Mouse (Mus musculus) lung, embryonic 15.5 days (tissue): ENCODE measurements around the gene Pign. TPM values are rescaled to one million over a fixed set of nuclear protein-coding genes. Genes with fewer than 3 reads are reported as not detected.

Experiments used
- ATAC-seq: fragments of 200-750 bp; cut with Nextera tagmentation; 2 replicates; pipeline ENCODE4 v1.8.0; 2017; ENCODE audit warnings: moderate number of reproducible peaks, borderline replicate concordance; ENCODE audit not compliant: low FRiP score, low TSS enrichment; ENCODE audit errors: extremely low read depth
- H3K27ac ChIP-seq: fragments of 300-500 bp; sonication (generic); 2 replicates; pipeline ENCODE4 v1.5.1; 2015; ENCODE audit warnings: moderate library complexity, mild to moderate bottlenecking, inconsistent platforms
- H3K27me3 ChIP-seq: fragments of 300-500 bp; sonication (generic); 2 replicates; pipeline ENCODE4 v1.6.1; 2015; ENCODE audit warnings: inconsistent platforms
- H3K36me3 ChIP-seq: fragments of 300-500 bp; sonication (generic); 2 replicates; pipeline ENCODE4 v1.6.1; 2015; ENCODE audit warnings: inconsistent platforms
- H3K4me1 ChIP-seq: fragments of 300-500 bp; sonication (generic); 2 replicates; pipeline ENCODE4 v1.6.1; 2015; ENCODE audit warnings: inconsistent platforms
- H3K4me2 ChIP-seq: fragments of 300-500 bp; sonication (generic); 2 replicates; pipeline ENCODE4 v1.6.1; 2015; ENCODE audit warnings: inconsistent platforms, mild to moderate bottlenecking, moderate library complexity
- H3K4me3 ChIP-seq: fragments of 300-500 bp; sonication (generic); 2 replicates; pipeline ENCODE4 v1.5.1; 2015; ENCODE audit warnings: mild to moderate bottlenecking, inconsistent platforms
- H3K9ac ChIP-seq: fragments of 300-500 bp; sonication (generic); 2 replicates; pipeline ENCODE4 v1.6.1; 2015; ENCODE audit warnings: inconsistent platforms
- H3K9me3 ChIP-seq: fragments of 300-500 bp; sonication (generic); 2 replicates; pipeline ENCODE4 v1.6.1; 2016; ENCODE audit warnings: inconsistent platforms
- WGBS: fragments of 180-500 bp; shearing (Covaris S2); methylation state at CpG from one replicate; pipeline ENCODE4 v1.1.7; 2015; 5-methylcytosine and 5-hydroxymethylcytosine counted together
- polyA plus RNA-seq: library from polyadenylated mRNA; unstranded; fragments of >200 nt; fragmentation: Nextera tagmentation; extraction: Ambion mirVana; gene quantifications from 2 replicates; pipeline ENCODE4 v1.2.1, GENCODE M21; 2015

Gene Pign
- polyA plus RNA-seq, 1 experiment from 2014 or later = 14.7 TPM

DNA sequence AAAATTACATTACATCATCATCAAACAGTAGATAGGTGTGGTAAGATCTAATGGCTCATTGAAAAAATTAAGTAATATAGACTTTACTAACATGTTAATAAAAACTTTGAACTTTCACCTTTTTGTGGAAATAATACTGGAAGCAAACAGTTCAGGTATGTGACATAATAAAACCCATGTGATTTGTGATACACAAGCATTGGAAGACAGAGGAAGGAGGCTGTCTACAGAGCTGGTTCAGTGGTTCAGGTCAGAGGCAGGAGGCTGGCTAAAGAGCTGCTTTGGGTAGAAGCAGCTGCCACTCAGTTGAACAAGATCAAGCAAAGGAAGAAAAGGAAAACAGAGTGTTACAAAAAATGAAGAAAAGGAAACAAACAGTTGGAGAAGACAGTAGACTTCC is 107.4 kb downstream of the Pign start:
- Histone ChIP-seq H3K9me3 (no peaks in the 10 kb centered on the region), H3K36me3 (no peaks in the 10 kb centered on the region), H3K9ac (no peak overlapping the region), H3K4me2 (no peak overlapping the region), H3K4me1 (no peaks in the 10 kb centered on the region), H3K27me3 (no peaks in the 10 kb centered on the region), H3K27ac (no peak overlapping the region), H3K4me3 (no peak overlapping the region)
- no peak for ATAC-seq

DNA sequence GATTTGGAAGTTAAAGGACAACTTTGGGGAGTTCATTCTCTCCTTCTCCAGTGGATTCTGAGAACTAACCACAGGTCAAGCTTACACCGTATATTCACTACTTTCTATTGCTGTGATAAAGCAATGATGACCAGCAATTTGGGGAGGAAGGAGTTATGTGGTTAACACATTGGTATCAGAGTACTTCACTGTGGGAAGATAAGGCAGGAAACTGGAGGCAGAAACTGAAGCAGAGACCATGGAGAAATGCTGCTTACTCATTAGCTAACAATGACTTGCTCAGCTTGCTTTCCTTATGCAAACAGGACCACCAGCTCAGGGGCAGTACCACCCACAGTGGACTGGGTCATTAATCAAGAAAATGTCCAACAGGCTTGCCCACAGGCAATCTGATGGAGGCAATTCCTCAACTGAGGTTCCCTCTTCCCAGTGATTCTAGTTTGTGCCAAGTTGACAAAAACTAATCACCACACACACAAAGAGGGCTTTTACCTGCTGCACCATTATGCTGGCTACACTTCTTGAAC is 108.2 kb downstream of the Pign start:
- Histone ChIP-seq H3K9ac (no peak overlapping the region), H3K4me1 (no peaks in the 10 kb centered on the region), H3K4me2 (no peak overlapping the region), H3K9me3 (no peaks in the 10 kb centered on the region), H3K4me3 (no peak overlapping the region), H3K36me3 (no peaks in the 10 kb centered on the region), H3K27me3 (no peaks in the 10 kb centered on the region), H3K27ac (no peak overlapping the region)
- ATAC-seq = no peak
- WGBS = 50% methylated on average over 1 of the region's 1 CpGs

DNA sequence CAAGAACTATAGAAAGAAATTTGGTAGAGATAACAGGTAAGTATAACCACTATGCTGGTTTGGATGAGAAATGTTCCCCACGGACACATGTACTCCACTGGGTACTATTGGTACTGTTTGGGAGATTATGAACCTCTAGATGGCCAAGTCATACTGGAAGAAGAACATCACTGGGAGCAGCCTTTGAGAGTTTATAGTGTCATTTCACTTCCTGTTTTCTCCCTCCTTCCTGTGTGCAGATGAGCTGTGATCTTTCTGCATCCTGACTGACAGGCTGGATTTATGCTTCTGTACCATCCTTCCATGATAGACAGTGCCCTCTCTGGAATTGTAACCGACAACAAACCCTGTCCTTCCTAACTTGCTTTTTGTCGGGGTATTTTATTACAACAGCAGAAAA is 110.3 kb downstream of the Pign start:
- no peaks in the 10 kb centered on the region for H3K36me3 ChIP-seq
- no peak overlapping the region for H3K4me3 ChIP-seq
- no peak overlapping the region for H3K4me2 ChIP-seq
- no peak overlapping the region for H3K27ac ChIP-seq
- ATAC-seq = no peak
- H3K4me1 ChIP-seq = no peaks in the 10 kb centered on the region
- WGBS = 89% methylated on average over 3 of the region's 3 CpGs
- H3K9ac ChIP-seq = no peak overlapping the region
- H3K27me3 ChIP-seq = no peaks in the 10 kb centered on the region
- H3K9me3 ChIP-seq = no peaks in the 10 kb centered on the region

DNA sequence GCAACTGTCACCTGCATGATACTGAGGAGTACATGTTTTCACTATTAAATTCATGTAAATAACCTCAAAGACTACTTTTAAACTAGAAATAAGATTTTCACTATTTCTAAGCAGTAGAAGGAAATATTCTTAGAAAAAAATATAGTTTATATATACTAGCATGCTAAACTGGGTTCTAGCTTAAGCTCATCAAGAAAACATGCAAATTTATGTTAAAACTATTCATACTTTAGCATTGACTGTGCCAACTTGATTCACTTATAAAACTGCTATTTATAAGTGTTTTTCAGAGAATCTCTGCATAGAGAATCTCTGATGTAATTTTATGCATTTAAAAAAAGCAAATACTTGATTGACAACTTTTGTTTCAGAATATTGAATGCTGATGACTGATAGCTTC is 113.3 kb downstream of the Pign start:
- Histone ChIP-seq H3K9ac (no peak overlapping the region), H3K9me3 (no peaks in the 10 kb centered on the region), H3K27me3 (no peaks in the 10 kb centered on the region), H3K36me3 (0 out of 2 replicates have a peak, but pooled peaks cover 7% of the 10 kb centered on the region), H3K4me3 (no peak overlapping the region), H3K4me1 (no peaks in the 10 kb centered on the region), H3K4me2 (no peak overlapping the region), H3K27ac (no peak overlapping the region)
- ATAC-seq = no peak

DNA sequence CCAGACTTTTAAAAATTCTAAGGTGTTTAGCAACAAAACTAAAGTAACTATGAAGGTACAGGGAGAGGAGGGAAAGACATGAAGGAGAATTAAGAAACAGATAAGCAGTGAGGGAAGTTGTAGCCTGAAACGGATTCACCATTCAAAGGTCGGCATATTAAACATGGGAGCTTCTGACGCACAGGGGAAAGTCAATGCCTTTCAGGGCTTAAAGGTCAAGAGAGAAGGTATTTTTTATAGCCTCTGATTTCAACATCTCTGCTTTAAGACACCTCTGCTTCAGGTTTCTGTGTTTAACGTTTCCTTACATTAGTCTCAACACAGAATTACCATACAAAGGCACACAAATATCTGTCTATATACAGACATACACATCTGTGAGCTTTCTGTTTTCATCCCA is 113.8 kb downstream of the Pign start:
- Histone ChIP-seq H3K27ac (no peak overlapping the region), H3K4me3 (no peak overlapping the region), H3K4me1 (no peaks in the 10 kb centered on the region), H3K27me3 (no peaks in the 10 kb centered on the region), H3K36me3 (0 out of 2 replicates have a peak, but pooled peaks cover 7% of the 10 kb centered on the region), H3K4me2 (no peak overlapping the region), H3K9me3 (no peaks in the 10 kb centered on the region), H3K9ac (no peak overlapping the region)
- no peak for ATAC-seq
- WGBS = 79% methylated on average over 4 of the region's 4 CpGs

DNA sequence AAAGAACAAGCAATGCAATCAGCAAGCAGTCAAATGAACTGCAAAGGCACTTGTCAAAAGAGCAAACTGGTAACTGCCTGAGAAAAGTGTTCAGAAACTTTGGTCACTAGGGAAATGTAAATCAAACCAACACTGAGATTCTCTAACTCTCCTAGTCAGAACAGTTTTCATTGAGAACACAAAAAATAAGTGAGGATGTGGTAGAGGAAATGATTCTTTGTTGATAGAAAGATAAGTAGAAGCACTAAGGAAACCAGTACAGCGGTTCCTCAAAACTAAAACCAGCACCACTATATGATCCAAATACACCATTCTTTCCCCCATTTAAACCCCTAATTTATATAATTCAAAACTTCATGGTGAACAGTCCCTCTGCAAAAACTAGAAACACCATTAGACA is 120.4 kb downstream of the Pign start:
- no peaks in the 10 kb centered on the region for H3K9me3 ChIP-seq
- H3K4me3 ChIP-seq = no peak overlapping the region
- H3K27ac ChIP-seq = no peak overlapping the region
- no peaks in the 10 kb centered on the region for H3K4me1 ChIP-seq
- no peak overlapping the region for H3K4me2 ChIP-seq
- ATAC-seq = no peak
- no peaks in the 10 kb centered on the region for H3K27me3 ChIP-seq
- 88% methylated on average over 1 of the region's 1 CpGs for WGBS
- H3K9ac ChIP-seq = no peak overlapping the region
- H3K36me3 ChIP-seq = peaks cover 24% of the 10 kb centered on the region

DNA sequence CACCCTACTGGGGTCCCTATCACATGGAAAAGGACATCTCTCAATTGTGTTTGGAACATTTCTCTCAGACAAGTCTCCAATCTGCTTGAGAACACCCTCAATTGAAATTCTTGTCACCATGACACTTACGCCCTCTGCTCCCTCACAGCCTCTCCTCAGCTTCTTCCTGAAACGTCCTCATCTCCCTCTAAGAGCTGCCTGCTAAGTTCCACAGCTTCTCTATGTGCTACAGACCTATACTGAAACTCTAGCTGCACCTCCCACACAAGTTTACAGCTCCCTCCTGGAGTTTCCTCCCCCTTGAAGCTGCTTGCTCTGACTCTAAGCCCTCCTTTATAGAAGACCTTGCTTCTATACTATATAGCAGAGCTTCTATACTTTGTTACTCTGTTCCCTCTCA is 139.7 kb downstream of the Pign start:
- Histone ChIP-seq H3K27ac (no peak overlapping the region), H3K9me3 (no peaks in the 10 kb centered on the region), H3K27me3 (no peaks in the 10 kb centered on the region), H3K4me2 (no peak overlapping the region), H3K9ac (no peak overlapping the region), H3K4me3 (no peak overlapping the region), H3K4me1 (no peaks in the 10 kb centered on the region), H3K36me3 (no peaks in the 10 kb centered on the region)
- 66% methylated on average over 2 of the region's 2 CpGs for WGBS
- no peak for ATAC-seq

DNA sequence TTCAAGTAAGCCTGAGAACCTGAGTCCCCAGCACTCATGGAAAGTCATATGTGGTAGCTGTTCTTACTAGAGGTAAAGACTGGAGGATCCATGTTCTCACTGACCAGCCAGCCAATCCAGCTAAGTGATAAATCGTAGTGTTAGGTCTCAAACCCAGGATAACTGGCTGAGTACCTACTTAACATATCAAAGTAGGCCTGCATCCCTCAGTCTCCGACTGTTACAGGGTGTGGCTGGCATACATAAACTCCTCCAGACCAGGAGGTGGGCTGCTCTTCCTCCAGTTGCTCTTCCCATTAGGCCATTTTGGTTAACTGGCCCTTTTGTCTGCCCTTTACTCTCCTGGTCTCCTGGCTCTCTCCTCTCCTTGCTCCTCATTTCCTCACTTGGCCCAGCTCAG is 141.2 kb downstream of the Pign start:
- no peak overlapping the region for H3K27ac ChIP-seq
- no peaks in the 10 kb centered on the region for H3K27me3 ChIP-seq
- H3K4me1 ChIP-seq = no peaks in the 10 kb centered on the region
- ATAC-seq = no peak
- no peaks in the 10 kb centered on the region for H3K9me3 ChIP-seq
- no peak overlapping the region for H3K4me2 ChIP-seq
- H3K36me3 ChIP-seq = no peaks in the 10 kb centered on the region
- no peak overlapping the region for H3K4me3 ChIP-seq
- no peak overlapping the region for H3K9ac ChIP-seq
- WGBS = 72% methylated on average over 2 of the region's 2 CpGs

DNA sequence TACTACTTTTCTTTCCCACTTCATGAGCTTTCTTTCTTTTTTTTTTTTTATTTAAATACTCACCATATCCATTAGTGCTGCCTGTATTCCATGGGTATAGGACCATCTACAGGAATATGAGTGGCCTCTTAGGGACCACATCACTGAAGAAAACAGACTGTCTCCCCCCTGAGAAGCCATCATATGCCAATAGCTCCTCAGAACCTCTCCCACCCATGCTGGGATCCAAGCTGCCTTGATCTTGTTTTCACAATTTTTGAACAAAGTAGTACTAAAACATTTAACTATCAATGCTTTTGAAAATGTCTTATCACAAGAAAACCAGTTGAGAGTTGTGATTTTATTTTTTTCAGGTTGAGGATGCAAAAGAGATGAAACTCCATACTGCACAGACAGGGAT is 145.4 kb downstream of the Pign start:
- Histone ChIP-seq H3K27me3 (no peaks in the 10 kb centered on the region), H3K9me3 (no peaks in the 10 kb centered on the region), H3K27ac (no peak overlapping the region), H3K4me1 (no peaks in the 10 kb centered on the region), H3K4me2 (no peak overlapping the region), H3K9ac (no peak overlapping the region), H3K4me3 (no peak overlapping the region), H3K36me3 (no peaks in the 10 kb centered on the region)
- ATAC-seq = no peak

DNA sequence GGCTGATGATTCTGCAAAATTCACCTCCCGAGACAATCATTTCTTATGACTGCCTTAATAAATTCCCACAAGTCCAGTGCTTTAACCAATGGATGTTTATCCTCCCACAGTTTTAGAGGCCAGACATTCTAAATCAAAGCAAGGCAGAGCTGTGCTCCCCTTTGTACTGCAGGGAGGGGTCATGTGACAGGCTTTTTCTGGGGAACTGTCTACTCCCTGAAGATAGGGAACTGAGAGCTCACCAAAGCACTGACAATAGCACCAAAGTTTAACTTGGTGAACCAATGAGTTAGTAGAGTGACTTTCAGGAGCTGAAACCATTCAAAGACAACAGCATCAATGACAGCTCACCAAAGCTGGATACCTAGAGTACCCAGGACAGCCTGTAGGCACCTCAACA is 156.4 kb downstream of the Pign start:
- no peak overlapping the region for H3K9ac ChIP-seq
- H3K4me2 ChIP-seq = no peak overlapping the region
- no peak overlapping the region for H3K27ac ChIP-seq
- 88% methylated on average over 1 of the region's 1 CpGs for WGBS
- no peaks in the 10 kb centered on the region for H3K4me1 ChIP-seq
- H3K9me3 ChIP-seq = no peaks in the 10 kb centered on the region
- H3K27me3 ChIP-seq = no peaks in the 10 kb centered on the region
- no peak overlapping the region for H3K4me3 ChIP-seq
- H3K36me3 ChIP-seq = no peaks in the 10 kb centered on the region
- ATAC-seq = no peak

DNA sequence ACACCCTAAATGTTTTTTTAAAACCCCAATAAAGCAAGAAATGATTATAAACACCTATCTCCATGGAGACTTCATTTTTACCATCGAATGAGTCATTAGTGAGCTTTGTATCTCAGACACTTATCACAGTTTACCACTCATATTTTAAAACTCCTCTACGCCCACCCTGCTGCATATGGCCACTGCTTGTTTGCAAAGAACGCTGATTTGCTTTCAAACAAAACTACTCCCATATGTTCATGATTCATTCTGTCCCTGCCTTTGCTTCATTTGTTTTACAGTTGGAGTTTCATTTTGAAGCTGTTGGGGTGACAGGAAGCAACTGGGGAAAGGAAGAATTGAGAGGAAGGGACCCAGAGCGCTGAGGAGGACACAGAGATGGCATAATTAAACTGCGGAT is 170.9 kb downstream of the Pign start:
- H3K36me3 ChIP-seq = no peaks in the 10 kb centered on the region
- H3K27me3 ChIP-seq = no peaks in the 10 kb centered on the region
- H3K4me1 ChIP-seq = no peaks in the 10 kb centered on the region
- H3K4me2 ChIP-seq = no peak overlapping the region
- H3K9me3 ChIP-seq = no peaks in the 10 kb centered on the region
- WGBS = 49% methylated on average over 5 of the region's 5 CpGs
- H3K4me3 ChIP-seq = no peak overlapping the region
- H3K9ac ChIP-seq = no peak overlapping the region
- ATAC-seq = no peak
- no peak overlapping the region for H3K27ac ChIP-seq

DNA sequence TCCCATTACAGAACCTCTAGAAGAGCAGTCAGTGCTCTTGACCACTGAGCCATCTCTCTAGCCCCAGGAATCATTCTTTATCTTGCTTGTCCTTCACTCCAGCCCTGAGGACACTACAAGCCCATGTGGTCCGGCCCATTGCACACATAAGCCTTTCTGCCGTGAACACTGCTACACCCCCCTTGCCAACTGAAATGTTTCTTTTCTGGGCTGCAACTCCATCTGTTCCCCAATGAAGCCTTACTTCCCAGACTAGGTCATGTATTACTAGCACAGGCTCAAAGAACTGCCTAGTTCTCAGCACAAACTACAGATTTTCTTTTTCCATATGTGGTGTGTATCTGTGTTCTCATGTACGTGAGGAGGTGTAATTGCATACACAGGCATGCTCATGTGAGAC is 174.0 kb downstream of the Pign start:
- H3K36me3 ChIP-seq = no peaks in the 10 kb centered on the region
- no peak overlapping the region for H3K4me3 ChIP-seq
- ATAC-seq = no peak
- H3K9me3 ChIP-seq = no peaks in the 10 kb centered on the region
- no peak overlapping the region for H3K27ac ChIP-seq
- WGBS = 78% methylated on average over 3 of the region's 3 CpGs
- H3K4me1 ChIP-seq = no peaks in the 10 kb centered on the region
- no peak overlapping the region for H3K9ac ChIP-seq
- H3K4me2 ChIP-seq = no peak overlapping the region
- H3K27me3 ChIP-seq = no peaks in the 10 kb centered on the region

DNA sequence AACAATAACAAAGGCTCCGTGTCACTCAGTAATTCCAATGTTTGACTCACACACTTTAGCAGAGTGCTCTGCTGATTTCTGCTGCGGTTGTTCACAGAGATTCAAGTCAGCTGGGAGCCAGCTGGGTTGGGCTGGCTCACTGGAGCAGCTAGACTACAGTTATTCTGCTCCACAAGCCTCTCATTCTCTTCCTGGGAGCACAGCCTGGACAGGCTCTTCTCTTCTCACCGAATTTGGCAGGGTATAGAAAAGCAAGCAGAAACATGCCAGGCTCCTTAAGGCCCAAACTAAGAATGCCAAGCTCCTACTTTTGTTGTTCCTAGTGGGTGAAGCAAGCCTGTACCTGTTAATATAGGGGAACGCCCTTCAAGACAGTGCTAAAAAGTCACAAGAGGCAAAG is 176.4 kb downstream of the Pign start:
- no peak overlapping the region for H3K4me3 ChIP-seq
- H3K9ac ChIP-seq = no peak overlapping the region
- H3K9me3 ChIP-seq = no peaks in the 10 kb centered on the region
- H3K4me1 ChIP-seq = no peaks in the 10 kb centered on the region
- H3K27me3 ChIP-seq = no peaks in the 10 kb centered on the region
- H3K27ac ChIP-seq = no peak overlapping the region
- no peak overlapping the region for H3K4me2 ChIP-seq
- ATAC-seq = no peak
- H3K36me3 ChIP-seq = no peaks in the 10 kb centered on the region
- WGBS = 46% methylated on average over 4 of the region's 4 CpGs
